Mouse (Mus musculus): ENCODE results near the gene Arf4. TPM values are rescaled to one million over a fixed set of nuclear protein-coding genes. Genes with fewer than 3 reads are reported as not detected.

Gene Arf4
- polyA plus RNA-seq, 1 experiment = 203 TPM

DNA sequence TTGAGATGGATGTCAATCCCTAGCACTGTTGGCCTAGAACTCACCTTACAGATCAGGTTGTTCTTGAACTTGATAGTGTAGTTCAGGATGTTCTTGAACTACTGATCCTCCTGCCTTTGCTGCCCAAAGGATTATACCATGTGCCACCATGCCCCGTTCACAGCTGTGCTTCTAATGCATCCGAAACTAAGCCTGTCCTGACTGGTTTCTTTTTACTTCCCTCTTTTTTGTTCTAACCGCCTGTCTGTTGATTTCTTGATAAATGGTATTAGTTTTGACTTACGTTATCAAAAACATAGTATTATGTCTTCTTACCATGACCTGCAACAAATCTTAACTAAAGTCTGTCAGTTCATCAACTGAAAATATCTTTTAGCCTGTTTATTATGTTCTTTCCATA lies 27.2 kb upstream of the Arf4 start:
- TF ChIP-seq POLR2A (IDR thresholded peaks at IDR 0.05; ENCODE audit: low read depth, low read length) = no peak
- TF ChIP-seq CTCF (IDR thresholded peaks at IDR 0.05; ENCODE audit: extremely low read depth, insufficient read length, insufficient replicate concordance, low read depth, low read length) = no peak
- 87% methylated on average over 4 of the region's 4 CpGs for WGBS
- Histone ChIP-seq H3K27me3 (ENCODE audit: control insufficient read depth, insufficient read depth, low read length) (no peaks in the 10 kb centered on the region), H3K27ac (ENCODE audit: insufficient read depth, low read depth, low read length) (no peak overlapping the region), H3K4me3 (ENCODE audit: low read depth, low read length) (no peak overlapping the region), H3K4me1 (ENCODE audit: control insufficient read depth, insufficient read depth, insufficient read length, low read length) (no peaks in the 10 kb centered on the region), H3K36me3 (ENCODE audit: control insufficient read depth, insufficient read depth, low read length) (peaks cover 52% of the 10 kb centered on the region)

DNA sequence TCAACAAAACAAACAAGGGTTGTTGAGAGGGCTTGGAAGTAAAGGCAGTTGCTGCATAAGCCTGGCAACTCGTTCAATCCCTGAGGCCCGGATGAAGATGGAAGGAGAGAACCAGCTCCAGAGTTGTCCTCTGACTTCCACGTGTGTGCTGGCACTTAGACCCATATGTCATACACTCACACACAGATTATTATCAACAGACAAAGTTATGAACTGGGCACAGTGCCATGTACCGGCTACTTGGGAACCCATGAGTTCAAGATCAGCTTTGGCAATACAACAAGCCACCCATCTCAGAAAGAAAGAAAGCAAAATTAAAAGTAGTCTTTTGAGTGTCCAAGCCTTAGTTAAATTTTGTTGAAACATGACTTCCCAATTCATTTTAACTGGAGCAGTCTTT lies 12.6 kb upstream of the Arf4 start:
- TF ChIP-seq CTCF (IDR thresholded peaks at IDR 0.05; ENCODE audit: extremely low read depth, insufficient read length, insufficient replicate concordance, low read depth, low read length) = no peak
- WGBS = 55% methylated on average over 4 of the region's 4 CpGs
- H3K36me3 ChIP-seq (ENCODE audit: control insufficient read depth, insufficient read depth, low read length) = peaks cover 54% of the 10 kb centered on the region
- H3K4me1 ChIP-seq (ENCODE audit: control insufficient read depth, insufficient read depth, insufficient read length, low read length) = no peaks in the 10 kb centered on the region
- H3K4me3 ChIP-seq (ENCODE audit: low read depth, low read length) = no peak overlapping the region
- no peaks in the 10 kb centered on the region for H3K27me3 ChIP-seq (ENCODE audit: control insufficient read depth, insufficient read depth, low read length)
- H3K27ac ChIP-seq (ENCODE audit: insufficient read depth, low read depth, low read length) = no peak overlapping the region

DNA sequence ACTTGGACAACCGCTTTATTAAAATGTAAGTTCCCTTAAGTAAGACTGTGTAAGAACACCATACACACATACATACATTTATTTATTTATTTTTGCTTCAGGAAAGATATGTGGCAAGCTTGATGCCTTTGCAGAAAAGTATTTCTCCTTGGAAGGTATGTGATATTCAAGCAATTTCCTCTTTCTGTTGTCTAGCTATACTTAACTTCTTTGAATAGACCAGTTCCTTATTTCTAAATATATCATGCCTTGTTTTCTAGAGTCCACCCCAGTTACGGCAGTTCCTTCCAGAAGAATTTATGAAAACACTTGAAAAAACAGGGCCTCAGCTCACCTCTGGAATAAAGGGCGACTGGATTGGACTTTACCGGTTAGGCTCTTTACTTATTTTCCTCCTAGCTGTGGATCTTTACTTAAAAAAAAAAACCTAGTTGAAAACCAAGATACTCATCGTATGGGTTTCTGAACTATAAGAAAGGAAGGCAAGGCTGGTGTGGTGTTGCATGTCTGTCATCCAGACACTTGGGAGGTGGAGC lies 11.2 kb upstream of the Arf4 start:
- Histone ChIP-seq H3K4me3 (ENCODE audit: low read depth, low read length) (no peak overlapping the region), H3K27ac (ENCODE audit: insufficient read depth, low read depth, low read length) (no peak overlapping the region; the same call in 1 of the 2 replicates), H3K36me3 (ENCODE audit: control insufficient read depth, insufficient read depth, low read length) (peaks cover 54% of the 10 kb centered on the region), H3K27me3 (ENCODE audit: control insufficient read depth, insufficient read depth, low read length) (no peaks in the 10 kb centered on the region), H3K4me1 (ENCODE audit: control insufficient read depth, insufficient read depth, insufficient read length, low read length) (no peaks in the 10 kb centered on the region)
- TF ChIP-seq POLR2A (IDR thresholded peaks at IDR 0.05; ENCODE audit: low read depth, low read length) = no peak
- TF ChIP-seq CTCF (IDR thresholded peaks at IDR 0.05; ENCODE audit: extremely low read depth, insufficient read length, insufficient replicate concordance, low read depth, low read length) = no peak
- 89% methylated on average over 5 of the region's 5 CpGs for WGBS

DNA sequence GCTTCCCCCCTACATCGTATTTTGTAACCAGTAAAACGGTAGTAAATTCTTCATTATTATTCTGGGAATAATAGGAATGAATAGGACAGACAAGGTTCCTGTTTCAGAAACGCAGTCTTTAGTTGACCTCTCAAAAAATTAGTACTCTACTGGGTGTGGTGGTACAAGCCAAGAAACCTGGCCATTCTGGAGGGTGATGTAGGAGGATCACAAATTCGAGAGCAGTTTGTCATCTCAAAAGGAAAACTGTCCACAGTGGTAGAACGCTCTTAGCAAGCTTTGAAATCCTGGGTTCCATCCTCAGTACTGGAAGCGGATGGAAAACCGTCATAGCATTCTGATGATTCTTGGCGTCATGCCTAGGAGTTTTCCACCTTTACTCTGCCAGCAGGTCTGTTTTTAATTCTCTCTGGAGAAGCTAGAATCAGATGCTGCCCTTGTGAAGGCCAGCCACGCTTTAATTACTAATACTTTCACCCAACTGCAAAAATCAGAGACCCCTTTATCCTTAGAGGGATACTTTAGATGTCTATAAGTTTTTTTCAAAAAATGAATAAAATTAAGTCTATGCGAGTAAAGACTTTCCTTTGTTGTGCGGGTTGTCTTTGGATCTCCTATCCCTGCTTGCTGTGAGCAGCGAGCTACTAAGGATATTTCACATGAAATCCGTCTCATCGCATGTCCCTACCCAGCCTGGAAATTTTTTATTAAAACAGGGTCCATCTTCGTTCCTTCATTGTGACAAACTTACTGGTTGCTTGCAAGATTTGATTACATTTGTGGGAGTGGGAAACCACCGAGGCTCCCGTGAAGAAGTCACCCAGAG lies 636 bp upstream of the Arf4 start:
- Histone ChIP-seq H3K27me3 (ENCODE audit: control insufficient read depth, insufficient read depth, low read length) (no peaks in the 10 kb centered on the region), H3K4me3 (ENCODE audit: low read depth, low read length) (peak overlapping the region; percentile 44), H3K4me1 (ENCODE audit: control insufficient read depth, insufficient read depth, insufficient read length, low read length) (no peaks in the 10 kb centered on the region), H3K36me3 (ENCODE audit: control insufficient read depth, insufficient read depth, low read length) (peaks cover 3% of the 10 kb centered on the region), H3K27ac (ENCODE audit: insufficient read depth, low read depth, low read length) (peak overlapping the region; percentile 90)
- WGBS = 5% methylated on average over 17 of the region's 17 CpGs
- no peak for TF ChIP-seq CTCF (IDR thresholded peaks at IDR 0.05; ENCODE audit: extremely low read depth, insufficient read length, insufficient replicate concordance, low read depth, low read length)
- TF ChIP-seq POLR2A (IDR thresholded peaks at IDR 0.05; ENCODE audit: low read depth, low read length) = no peak; the same call in 1 of the 2 replicates

- WGBS = 0% methylated on average over 16 of the region's 16 CpGs
Observed at GRCm38 (mm10) chr14:26638708-26639084, 822 bp downstream of the Arf4 start.

DNA sequence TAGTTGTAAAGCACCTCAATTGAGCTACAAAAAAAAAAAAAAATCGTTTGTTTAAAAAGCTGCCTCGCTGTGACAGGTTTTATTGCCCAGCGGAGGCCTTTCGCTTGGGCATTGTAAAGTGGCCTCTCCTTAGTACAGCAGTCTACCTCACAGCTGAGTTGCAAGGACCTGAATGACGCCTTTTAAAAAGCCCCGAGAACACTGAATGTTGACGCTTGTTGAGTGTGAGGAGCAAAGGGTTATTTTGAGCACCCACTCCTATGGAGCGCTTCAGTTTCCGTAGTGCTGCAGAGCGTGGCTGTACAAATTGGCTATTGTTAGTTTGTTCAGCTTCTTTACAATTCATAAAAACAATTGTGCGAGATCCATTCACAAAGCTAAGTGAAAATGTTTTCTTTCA lies 1.4 kb downstream of the Arf4 start:
- Histone ChIP-seq H3K4me3 (ENCODE audit: low read depth, low read length) (peak overlapping the region; percentile 73), H3K27ac (ENCODE audit: insufficient read depth, low read depth, low read length) (peak overlapping the region; percentile 98), H3K27me3 (ENCODE audit: control insufficient read depth, insufficient read depth, low read length) (no peaks in the 10 kb centered on the region), H3K4me1 (ENCODE audit: control insufficient read depth, insufficient read depth, insufficient read length, low read length) (no peaks in the 10 kb centered on the region), H3K36me3 (ENCODE audit: control insufficient read depth, insufficient read depth, low read length) (no peaks in the 10 kb centered on the region)
- WGBS = under 1% methylated on average over 11 of the region's 11 CpGs
- no peak for TF ChIP-seq CTCF (IDR thresholded peaks at IDR 0.05; ENCODE audit: extremely low read depth, insufficient read length, insufficient replicate concordance, low read depth, low read length)
- TF ChIP-seq POLR2A (IDR thresholded peaks at IDR 0.05; ENCODE audit: low read depth, low read length) = no peak

More at GRCm38 (mm10) chr14:26638708-26639084, 822 bp downstream of the Arf4 start:
- H3K36me3 ChIP-seq (ENCODE audit: control insufficient read depth, insufficient read depth, low read length) = no peaks in the 10 kb centered on the region
- H3K27ac ChIP-seq (ENCODE audit: insufficient read depth, low read depth, low read length) = peak overlapping the region; percentile 98
- peak overlapping the region; percentile 83 for H3K4me3 ChIP-seq (ENCODE audit: low read depth, low read length)
- H3K4me1 ChIP-seq (ENCODE audit: control insufficient read depth, insufficient read depth, insufficient read length, low read length) = no peaks in the 10 kb centered on the region
- TF ChIP-seq POLR2A (IDR thresholded peaks at IDR 0.05; ENCODE audit: low read depth, low read length) (no peak; the same call in 1 of the 2 replicates), CTCF (IDR thresholded peaks at IDR 0.05; ENCODE audit: extremely low read depth, insufficient read length, insufficient replicate concordance, low read depth, low read length) (no peak)
- H3K27me3 ChIP-seq (ENCODE audit: control insufficient read depth, insufficient read depth, low read length) = no peaks in the 10 kb centered on the region

GRCm38 (mm10) chr14:26639961-26640360 lies 2.1 kb downstream of the Arf4 start:
- H3K36me3 ChIP-seq (ENCODE audit: control insufficient read depth, insufficient read depth, low read length) = no peaks in the 10 kb centered on the region
- no peaks in the 10 kb centered on the region for H3K4me1 ChIP-seq (ENCODE audit: control insufficient read depth, insufficient read depth, insufficient read length, low read length)
- no peak overlapping the region for H3K4me3 ChIP-seq (ENCODE audit: low read depth, low read length)
- H3K27ac ChIP-seq (ENCODE audit: insufficient read depth, low read depth, low read length) = no peak overlapping the region
- H3K27me3 ChIP-seq (ENCODE audit: control insufficient read depth, insufficient read depth, low read length) = no peaks in the 10 kb centered on the region
- TF ChIP-seq POLR2A (IDR thresholded peaks at IDR 0.05; ENCODE audit: low read depth, low read length) (no peak), CTCF (IDR thresholded peaks at IDR 0.05; ENCODE audit: extremely low read depth, insufficient read length, insufficient replicate concordance, low read depth, low read length) (no peak)
- WGBS = 7% methylated on average over 2 of the region's 2 CpGs

All from small intestine, adult 2 months (tissue).